Mouse (Mus musculus) cerebellum, adult 8-10 months (tissue): ENCODE data around the gene Man1a.

Source experiments
- DNase-seq: peaks from one replicate; pipeline ENCODE4 v3.0.0; 2022

Gene Man1a

DNA sequence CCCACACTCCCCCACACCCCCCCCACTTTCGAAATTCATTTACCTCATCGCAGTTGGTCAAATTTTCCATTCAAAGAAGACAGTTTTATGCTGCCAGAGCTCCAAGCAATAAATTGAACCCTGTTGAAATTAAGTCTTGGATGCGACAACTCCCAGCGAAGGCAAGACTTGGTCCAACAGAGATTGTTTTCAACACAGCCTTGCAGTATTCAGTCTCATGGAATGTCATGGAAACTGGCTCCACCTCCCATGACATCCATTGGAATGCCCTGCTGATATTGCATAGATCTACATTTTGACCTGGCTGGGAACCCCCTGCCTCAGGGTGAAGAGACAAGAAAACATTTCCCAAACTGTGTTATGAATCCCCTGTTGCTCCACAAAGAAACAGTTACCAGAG, at the start of gene Man1a:
Man1a (minus strand) TSS at position 190 of the 400 bp plus-strand sequence.
- no peak for DNase-seq

DNA sequence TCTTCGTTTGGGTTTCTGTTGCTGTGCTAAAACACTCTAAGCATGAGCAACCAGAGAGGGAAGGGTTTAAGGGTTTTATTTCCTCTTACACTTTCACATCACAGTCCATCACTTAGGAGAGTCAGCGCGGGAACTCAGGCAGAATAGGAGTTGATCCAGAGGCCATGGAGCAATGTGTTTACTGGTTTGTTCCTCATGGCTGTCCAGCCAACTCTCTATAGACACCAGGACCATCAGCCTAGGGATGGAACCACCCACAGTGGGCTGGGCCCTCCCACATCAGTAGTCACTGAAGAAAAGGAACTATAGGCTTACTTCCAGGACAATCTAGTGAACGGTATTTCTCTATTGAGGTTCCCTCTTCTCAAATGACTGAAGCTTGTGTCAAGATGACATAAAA, 45.4 kb upstream of the Man1a start:
- DNase-seq, result no peak

DNA sequence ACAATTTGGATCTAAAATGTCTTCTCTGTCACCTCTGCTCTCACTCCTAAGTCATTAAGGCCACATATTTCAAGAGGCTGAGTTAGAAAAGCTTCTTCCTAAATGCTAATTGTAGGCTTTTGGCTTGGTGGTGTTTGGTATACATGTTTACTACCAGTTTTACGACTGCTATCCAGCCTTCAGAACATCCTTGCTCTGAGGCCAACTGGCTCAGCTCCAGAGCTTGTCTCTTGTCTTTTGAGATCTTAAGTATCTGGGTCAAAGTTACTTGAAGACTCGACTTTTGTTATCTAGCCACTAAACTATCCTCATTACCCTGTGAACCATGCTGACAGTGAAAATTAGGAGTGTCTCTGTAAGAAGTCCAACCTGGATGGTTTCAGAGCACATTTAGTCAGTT, 44.0 kb upstream of the Man1a start:
- DNase-seq, result no peak

DNA sequence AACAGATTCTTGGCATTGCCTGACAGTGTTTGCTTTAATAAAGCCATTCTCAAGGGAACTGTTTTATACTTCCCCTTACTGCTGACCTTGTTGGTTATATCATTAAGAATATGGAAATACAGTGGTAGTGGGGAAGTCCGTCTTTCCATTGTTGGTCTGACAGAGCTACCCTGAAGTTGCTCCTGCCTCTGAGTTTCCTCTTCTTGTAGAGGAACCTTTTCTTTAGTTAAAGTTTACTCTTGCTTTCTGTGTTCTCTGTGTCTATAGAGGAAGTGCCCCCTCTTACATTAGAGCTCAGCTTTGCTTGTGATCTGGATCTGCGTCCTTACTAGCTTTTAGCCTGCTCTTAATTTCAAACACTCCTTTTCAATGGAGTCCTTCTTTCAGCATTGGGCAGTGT, 42.9 kb upstream of the Man1a start:
- DNase-seq, result no peak

DNA sequence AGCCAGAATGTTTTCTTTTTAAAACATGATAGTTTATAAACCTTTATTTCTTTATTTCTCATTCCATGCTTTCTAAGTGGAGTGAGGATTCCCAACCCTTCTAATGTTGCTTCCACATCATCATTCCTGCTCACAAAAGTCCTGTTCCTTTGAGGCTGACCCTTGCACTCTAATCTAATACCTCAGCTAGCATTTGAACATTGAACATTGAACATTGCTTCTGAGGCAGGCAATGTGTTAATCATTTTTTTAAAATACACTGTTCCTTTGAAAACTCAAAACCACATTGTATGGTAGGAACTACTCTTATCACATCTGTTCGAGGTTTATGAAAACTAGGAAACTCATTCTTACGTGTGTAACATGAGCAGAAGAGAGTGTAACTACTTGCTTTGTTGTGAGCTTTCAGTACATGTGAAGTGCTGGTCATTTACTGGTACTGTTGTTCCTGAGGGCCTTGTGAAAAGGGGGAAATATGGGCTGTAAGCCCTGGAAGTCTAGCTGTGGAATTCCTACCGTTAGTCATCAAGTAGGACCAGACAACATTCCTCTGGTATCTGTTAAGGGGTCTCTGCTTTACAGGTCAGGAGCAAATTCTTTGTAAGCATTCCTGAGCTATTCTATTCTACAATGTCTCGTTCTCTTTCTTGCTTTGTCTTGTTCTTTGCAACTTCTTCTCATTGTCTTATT, 42.0 kb upstream of the Man1a start:
- DNase-seq, result no peak

DNA sequence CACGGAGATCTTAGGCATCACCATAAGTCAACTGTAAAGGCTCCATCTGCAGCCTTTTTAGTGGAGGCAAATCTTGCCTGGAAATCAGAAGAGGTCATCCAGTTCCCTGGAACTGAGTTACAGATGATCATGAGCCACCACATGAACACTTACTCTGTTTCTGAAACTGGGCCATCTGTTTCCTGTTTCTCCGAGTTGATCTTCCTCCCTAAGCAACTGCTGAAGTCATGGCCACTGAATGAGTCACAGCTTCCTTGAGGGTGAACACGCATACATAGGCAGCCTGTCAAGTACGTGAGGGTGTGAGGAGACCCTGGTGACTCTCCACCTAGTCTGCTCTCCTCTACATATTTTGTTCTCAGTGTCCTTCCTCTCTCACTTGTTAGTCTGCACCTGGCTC, 41.4 kb upstream of the Man1a start:
- DNase-seq, result no peak

DNA sequence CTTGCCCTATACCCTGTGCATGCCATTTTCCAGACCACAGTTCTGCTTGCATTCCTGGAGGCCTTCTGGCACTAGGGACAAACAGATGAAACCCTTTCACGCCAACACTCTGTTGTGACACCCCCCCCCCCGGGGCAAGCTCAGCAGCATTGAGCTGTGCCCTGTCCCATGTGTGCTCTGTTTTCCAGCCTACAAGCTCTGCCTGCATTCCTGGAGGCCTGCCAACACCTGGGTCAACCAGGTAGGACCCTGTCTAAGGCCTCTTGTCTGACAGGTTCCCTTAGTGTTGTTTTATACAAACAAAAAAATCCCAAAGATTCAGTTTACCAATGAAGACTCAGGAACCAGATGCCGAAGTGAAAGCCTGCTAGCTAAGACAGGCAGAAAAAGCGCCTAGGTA, 27.3 kb upstream of the Man1a start:
- DNase-seq, result no peak

DNA sequence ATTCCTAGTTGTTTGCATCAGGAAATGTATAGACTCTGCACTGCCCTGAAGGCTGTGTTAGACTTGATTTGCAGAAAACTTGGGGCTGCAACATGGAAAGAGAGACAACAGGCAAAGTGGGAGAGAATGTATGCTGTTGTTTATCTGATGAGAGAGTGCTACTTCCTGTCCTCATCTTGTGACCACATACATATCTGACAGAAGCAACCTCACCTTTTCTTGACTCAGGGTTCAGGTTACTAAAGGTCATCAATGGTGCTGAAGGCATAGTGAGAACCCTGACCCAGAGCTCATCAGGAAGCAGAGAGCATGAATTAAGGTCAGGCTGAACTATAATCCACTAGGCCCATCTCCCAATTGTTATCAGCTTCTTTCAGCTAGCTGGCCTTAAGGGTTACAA, 15.7 kb upstream of the Man1a start:
- DNase-seq, result no peak

DNA sequence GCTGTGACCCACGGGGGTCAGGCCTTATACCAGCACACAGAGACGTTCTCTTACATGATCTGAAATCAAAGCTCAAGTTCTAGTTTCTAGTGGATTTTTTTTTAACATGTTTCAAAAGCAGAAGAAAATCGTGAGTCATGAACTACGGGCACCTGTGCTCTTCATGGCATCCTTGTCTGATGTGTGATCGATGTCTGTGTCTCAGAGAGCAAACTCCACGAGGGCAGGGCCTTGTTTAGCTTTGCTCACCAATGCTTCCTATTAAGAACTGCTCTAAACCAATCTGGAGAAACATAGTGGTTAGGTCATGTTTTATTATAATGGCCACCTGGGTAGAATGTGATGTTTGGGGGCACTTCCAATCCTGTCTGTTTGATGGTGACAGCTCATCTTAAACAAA, 13.5 kb upstream of the Man1a start:
- DNase-seq, result no peak

DNA sequence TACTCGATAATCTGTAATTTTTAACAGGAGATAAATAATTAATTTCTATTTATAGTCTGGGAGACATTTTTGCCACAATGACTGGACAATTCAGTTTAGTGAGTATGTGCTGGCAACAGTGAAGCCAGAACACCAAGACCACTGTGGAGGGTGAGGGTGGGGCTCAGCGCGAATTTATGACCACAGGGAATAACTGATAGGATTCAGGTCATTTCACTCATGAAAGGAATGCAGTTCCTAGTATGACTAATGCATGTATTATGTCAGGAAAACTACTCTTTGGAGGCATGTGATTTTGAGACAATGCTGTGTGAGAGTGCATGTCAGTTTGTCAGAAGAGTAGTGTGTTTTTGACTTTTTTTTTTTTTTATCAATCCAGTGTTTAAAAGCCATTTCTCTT, 10.9 kb upstream of the Man1a start:
- DNase-seq, result no peak

DNA sequence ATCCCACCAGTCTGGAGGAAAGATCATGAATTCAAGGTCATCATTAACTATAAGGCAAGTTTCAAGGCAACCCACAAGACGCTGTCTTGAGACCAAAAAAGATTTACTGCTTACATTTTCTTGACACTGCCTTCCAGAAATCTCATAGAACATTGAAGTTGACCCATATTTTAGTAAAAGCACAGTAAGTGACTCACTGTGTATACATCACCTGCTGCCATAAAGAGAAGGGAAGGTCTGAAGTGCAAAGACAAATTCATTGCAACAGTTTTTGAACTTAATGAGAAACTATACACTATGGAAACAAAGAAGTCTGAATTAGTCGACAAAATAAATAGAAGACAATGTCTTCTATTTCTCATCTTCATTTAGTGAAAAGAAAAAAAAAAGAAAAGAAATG, 8.7 kb upstream of the Man1a start:
- no peak for DNase-seq

DNA sequence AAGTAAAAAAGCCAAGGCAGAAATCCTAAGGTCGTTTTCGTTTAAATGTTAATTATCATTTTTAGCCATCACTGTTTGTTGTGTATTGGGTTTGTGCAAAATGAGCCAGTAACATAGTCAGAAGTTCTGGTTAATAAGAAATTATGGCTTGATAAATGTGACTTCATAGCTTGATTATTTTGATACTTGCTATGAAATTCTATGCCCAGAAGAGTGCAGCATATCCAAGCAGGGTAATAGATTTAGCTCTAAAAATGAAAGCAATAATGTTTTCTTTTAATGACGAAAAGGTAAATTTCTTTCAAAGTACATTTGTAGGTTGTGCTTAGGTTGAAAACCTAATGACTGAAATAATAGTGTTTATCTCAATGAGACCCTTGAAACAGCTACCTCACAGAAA, 596 bp upstream of the Man1a start:
- DNase-seq, result no peak

DNA sequence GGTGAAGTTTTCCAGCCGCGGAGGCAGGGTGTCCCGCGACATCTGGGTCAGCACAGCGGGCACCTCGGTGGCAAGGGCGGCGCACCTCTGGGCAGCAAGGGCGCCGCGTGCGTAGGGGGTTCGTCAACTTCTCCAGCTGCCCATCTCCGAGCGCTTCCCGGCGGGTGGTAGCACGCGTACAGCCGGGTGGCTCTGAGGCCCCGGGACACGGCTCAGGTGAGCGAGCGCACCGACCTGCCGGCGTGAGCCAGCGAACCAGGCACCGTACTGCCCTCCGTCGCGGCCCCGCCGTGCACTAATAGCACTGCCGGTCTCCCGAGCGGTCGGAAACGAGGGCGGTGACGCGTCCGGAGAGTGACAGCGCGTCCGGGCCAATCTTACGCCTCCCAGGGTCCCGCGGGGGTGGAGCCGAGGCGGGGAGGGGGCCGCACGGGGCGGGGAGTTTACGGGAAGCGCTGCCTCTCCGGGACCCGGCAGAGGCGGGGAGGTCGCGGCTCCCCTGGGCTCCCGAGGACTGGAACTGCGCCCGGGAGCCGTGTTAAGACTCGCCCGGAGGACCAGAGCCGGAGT, 883 bp downstream of the Man1a start:
- DNase-seq, result peak; percentile 45

DNA sequence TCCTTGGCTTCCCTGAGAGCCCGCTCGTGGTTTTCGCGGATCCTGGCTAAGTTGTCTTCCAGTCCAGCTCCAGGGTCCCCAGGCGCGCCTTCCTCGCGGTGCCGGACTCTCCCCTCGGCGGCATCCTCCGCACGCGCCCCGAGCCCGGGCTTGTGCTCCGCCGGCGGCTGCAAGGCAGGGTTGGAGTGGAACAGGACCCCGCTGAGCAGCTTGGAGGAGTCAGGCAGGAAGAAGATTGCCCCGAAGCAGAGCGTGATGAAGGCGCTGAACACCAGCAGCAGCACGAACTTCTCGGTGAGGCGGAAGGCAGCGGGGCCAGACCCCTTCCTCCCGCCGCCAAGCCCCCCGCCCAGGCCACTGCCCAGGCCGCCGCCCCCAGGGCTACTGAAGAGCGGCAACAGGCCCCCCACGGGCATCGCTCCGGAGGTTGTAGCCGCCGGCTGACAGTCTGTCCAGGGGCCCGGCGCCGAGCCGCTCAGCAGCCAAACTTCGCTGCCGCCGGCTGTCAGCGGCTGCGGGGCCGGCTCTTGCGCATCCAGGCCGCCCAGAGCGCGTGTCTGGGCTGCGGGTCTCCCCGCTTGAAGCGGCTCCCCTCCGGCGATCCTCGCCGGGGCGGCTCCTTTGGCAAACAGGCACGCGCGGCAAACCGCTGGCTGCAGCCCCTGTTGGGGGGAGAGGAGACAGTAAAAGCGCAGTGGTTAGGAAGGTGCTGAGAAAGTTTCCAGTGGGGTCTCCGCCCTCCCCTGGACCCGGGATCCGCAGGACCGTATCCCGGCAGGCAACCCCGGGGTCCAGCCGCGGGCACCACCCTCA, 1.6 kb downstream of the Man1a start:
- peak; percentile 8 for DNase-seq

DNA sequence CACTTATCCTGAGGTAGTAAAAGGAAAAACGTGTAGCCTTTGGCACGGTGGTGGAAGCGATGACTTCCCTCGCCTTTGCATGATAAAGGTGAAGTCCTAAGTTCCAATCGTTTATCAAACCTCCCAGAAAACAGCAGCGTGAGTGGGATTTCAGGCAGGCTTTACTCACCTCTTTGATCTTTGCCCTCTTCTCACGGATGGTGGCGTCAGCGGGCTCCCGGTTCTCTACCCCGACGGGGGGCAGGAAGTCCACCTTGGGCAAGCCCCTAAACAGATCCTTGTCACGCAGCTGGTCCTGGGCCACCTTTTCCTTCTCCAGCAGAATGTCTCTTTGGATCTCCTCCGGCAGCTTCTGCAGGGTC, 2.2 kb downstream of the Man1a start:
- DNase-seq, result no peak

DNA sequence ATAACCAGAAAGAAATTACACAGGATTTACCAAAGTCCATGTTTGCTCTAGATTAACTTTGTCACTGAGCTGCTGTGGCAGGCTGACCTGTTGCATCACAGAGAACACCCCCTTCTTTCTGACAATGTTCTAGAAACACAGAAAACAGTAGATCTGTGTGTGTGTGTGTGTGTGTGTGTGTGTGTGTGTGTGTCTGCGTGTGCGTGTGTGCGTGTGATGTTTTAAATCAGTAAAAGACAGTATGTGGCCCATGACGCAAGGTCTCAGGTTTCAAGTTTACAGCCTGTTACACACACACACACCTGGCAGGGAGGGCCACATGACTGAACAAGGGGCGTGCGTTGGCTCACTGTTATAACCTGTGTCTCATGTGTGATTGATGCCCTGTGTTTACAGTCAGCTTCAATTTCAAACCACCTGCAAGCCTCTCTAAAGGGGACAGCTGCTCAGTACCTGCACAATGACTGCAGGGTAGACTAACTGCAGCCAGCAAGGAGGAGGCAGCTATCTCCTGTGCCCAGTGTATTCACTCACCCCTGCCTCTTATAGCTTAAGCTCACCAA, 2.7 kb downstream of the Man1a start:
- DNase-seq, result no peak

DNA sequence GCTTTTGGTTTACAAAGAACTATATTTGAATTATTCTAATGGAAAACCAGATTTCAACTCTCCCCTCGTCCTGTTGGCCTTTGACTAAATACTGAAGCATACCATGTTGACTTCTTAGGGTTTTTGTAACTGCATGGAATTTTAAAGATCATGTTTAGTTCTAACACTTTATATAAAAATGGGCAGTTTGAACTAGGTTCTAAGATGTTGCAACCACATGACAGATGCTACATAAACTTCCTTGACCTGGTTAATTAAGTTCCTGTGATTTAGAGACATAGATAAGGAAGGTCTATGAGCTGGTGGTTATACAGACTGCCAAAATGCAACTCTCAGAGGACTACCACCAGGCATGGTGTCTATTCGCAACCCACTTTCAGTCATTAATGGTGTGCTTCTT, 4.1 kb downstream of the Man1a start:
- no peak for DNase-seq

DNA sequence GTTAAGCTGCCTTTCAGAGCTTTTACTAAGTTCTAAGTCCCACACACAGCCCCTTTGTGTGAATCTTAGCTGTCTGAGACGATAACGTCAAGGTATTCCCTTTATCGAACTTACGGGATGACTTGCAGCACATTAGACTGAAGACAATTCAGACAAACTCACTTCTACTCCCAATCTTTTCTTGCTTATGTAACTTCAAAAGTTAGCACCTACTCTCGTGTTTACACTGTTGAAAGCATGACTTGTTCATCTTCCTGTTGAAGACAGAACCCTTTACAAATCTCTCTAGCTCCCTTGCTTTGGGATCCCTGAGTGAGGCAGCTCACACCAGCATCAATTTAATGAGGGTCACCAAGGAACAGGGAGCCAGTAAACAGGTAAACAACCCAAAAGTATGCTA, 5.9 kb downstream of the Man1a start:
- no peak for DNase-seq

DNA sequence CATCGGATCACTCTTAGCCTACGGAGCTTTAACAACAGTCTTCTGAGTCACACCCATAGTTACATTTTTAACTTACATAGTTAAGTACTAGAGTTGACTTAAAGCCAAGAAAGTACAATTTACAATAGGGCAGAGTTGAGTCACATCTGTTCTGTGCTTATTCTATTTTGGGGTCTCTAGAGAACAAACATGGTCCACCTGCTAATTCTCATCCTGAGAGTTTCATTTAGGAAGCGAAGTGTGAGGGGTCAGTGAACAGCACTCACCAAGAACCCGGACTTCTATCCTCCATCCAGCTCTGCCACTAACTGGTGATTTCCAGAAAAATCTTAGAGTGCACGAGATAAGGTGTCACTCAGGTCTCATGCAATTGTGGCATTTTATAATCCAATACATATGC, 7.0 kb downstream of the Man1a start:
- no peak for DNase-seq

DNA sequence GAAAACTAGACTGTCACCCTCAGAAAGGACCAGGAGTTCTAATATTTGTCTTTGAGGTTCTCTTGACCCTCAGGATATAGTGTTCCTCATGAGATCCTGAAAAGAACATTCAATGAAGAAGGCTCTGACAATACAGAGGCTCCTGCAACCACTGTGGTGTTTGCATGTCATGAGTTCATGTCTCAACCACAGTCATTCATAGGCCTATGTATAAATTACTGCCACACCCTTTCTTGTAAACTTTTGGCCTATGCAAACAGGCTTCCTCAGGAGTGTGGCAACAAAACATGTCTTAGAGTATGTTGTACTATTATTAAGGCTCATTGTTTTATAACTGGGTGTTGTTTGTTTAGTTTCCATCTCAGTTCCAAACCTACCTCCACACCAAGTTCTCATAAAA, 9.7 kb downstream of the Man1a start:
- no peak for DNase-seq

DNA sequence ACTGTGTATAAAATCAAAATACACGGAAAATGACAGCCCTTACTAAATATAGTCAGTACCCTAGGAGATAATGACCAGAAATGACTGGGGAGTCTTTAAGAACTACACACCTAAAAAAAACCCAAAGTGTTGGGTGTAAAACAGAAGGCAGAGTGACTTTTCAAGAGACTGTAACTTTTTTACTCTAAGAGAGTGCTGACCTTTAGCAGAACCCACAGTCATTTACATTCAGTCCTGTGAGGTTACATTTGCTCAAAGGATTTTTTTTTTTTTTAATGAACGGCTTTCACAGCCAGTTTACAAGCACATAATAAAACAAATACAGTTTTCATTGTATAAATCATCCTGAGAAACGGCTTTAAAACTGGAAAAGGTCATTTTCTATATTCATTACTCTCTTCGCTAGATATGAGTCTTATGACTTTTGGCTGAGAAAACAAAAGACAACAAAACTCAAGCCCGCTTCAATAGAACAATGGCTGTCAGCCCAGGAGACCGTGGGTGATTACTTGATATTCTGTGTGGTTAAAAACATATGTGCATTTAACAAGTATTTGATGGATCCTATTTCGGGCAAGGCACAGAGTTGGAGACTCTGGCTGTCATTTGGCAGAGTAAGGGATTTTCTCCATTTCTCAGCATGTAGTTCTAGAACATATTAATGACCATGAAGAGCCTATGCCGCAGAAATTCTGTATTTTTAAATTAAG, 12.7 kb downstream of the Man1a start:
- DNase-seq, result no peak

DNA sequence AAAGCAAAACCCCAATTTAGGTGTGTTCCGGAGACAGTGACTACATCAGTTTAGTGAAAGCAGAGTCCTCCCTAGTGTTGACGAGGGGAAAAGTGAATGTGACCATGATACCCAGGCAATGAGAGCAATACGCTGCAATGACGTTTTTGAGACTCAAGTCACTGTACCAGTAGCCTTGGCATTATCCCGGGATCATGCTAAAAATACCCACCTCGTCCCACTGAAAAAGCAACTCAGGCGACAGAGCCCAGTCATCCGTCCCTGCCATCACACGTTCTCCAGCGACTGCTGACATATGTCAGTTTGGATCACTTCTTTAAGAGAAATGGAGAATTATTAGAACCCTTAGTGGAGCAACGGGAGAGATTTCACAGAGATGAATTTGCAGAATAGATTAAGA, 13.6 kb downstream of the Man1a start:
- DNase-seq, result no peak

DNA sequence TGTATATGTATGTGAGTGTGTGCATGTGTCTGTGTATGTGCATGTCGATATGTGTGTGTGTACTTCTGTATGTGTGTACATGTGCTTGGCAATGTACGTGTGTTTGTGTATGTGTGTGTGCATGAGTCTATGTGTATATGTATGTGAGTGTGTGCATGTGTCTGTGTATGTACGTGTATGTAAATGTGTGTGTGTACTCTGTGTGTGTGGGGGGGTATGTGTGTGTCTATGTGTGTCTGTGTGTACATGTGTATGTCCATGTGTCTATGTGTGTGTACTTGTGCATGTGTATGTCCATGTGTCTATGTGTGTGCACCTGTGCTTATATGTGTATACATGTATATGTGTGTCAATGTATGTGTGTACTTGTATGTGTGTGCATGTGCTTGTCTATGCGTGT, 15.2 kb downstream of the Man1a start:
- DNase-seq, result no peak

DNA sequence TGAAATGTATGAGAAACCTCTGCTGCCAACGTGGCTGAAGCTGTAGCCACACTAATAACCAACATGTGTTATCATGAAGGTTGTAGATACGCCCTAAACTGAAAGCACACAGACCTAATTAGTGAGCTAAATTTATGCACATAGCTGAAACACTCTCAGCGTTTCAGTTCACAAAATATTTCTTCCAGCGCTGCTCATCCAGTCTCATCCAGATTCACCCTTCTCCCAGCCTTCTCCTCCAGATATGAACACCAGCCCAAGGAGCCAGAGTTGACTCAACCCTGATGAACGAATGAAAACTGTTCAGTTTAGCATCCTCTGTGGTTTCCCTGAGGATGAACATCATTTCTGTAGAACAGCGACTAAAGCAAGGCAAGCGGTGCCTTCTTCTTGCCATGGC, 15.8 kb downstream of the Man1a start:
- no peak for DNase-seq
